Mouse (Mus musculus): ENCODE data around the gene Rhbdl3. TPM values are rescaled to one million over a fixed set of nuclear protein-coding genes. Genes with fewer than 3 reads are reported as not detected.

Gene Rhbdl3
- polyA plus RNA-seq (2012; rRNA removed) = 12.3 and 14.3 TPM in 2 replicates

DNA sequence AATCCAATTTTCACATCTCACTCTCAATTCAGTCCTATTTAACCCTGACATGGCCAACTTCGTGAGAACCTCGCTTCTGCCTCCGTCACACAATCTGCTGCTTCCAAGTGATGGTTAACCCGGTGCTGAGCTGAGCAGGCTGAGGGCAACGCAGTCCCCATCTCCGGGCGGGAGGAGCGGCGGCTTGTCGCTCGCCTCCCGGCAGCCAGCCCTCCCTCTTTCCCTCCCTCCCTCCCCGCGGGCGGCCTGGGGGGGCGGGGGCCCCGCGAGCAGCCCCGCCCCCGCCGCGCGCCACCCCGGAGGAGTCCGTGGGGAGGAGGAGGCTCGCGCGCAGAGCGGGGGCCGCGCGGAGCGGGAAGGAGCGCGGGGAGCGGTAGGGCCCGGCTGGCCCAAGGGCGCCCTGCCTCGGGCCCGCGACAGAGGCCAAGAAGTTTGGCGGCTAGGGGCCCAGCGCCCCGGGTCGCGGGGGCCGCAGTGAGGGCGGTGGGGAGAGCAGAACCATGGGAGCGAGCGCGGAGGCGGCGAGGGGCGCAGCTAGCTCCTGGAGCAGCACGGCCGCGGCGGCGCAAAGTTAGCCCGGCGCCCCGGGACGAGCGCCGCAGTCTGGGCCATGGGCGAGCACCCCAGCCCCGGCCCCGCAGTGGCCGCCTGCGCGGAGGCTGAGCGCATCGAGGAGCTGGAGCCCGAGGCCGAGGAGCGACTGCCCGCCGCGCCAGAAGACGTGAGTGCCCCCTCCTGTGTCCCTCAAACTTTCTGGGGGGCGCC lies at the start of gene Rhbdl3:
Gene Rhbdl3 (plus strand): TSS at position 362 of the 765 bp plus-strand sequence.
- DNase-seq (ENCODE audit: extremely low spot score in 1 of 2, low spot score in 1 of 2) = peak in 1 of 2 experiments; percentile 56

DNA sequence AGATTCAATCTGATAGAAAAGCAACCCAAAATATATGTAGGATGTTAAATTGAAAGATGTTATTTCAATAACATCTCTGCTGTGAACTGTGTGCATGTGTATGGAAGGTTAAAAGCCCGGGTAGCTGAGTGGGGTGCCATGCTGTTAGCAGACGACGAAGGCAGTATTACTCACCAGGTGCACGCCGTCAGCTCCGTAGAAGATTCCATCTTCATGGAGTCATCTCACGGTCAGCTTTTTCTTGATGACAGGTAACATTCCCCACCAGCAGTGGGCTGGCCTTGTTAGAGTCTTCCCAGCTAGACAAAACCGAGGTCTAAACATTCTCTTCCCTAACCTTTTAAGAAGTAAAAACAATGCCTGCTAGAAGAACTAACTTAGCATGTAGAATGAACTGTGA lies 36.6 kb upstream of the Rhbdl3 start:
- no peak for DNase-seq (ENCODE audit: extremely low spot score in 1 of 2, low spot score in 1 of 2)

DNA sequence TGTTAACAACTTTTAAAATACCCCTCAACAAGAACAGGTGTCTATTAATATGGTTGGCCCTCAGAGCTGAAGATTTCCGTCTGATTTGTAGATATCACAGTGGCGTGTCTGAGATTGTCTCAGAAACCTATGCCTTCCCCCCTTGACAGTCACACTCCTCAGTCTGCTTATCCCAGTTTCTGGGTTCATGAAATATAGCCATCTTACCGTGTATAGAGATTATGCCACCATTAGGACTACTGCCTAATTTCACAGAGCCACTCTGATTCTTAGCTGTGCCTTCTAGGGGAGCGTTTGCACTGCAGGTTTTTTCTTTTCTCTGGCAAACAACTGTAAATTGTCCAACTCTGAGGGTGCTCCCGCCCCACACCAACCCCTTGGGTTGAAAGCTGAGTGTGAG lies 29.6 kb upstream of the Rhbdl3 start:
- DNase-seq (ENCODE audit: extremely low spot score in 1 of 2, low spot score in 1 of 2) = no peak

DNA sequence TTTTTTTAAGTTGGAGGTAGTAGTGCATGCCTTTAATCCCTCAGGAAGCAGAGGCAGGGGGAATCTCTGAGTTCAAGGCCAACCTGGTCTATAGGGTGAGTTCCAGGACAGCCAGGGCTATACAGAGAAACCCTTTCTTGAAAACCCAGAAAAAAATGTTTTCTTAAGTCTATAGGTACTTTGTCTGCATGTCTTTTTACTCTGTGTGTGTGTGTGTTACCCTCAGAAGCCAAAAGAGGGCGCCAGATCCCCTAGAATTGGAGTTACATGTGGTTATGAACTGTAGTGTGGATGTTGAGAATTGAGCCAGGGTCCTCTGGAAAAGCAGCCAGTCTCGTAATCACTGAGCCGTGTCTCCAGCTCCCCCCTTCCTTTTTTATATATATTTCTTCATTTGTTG lies 25.7 kb upstream of the Rhbdl3 start:
- DNase-seq (ENCODE audit: extremely low spot score in 1 of 2, low spot score in 1 of 2) = no peak

DNA sequence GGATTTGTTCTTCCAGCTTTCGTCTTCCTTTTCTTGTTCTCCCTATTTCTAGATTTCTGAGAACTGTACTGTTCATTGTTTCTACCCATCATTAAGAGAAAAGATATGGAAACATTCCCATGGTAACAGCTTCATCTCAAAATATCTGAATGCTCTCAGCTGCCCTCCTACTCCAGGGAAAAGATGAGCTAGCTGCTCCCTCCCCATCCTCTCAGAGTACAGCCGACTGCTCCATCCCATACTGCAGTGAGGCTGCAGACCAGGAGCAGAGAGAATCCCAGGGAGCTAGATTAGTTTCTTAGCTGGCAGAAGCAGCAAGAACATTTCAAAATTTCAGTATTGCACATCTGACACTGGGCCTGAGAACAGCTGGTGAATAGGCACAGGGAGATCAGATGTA lies 22.7 kb upstream of the Rhbdl3 start:
- peak in 1 of 2 experiments; percentile 64 for DNase-seq (ENCODE audit: extremely low spot score in 1 of 2, low spot score in 1 of 2)

DNA sequence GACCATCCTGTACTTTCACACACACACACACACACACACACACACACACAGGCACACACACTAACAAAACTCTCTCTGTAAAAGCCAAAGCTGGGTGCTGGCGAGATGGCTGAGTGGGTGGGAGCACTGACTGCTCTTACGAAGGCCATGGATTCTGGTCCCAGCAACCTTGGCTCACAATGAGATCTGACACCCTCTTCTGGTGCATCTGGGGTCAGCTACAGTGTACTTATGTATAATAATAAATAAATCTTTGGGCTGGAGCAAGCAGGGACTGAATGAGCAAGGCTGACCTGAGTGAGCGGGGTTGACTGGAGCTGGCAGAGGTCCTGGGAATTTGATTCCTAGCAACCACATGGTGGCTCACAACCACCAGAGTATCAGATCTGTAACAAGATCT lies 16.9 kb upstream of the Rhbdl3 start:
- no peak for DNase-seq (ENCODE audit: extremely low spot score in 1 of 2, low spot score in 1 of 2)

DNA sequence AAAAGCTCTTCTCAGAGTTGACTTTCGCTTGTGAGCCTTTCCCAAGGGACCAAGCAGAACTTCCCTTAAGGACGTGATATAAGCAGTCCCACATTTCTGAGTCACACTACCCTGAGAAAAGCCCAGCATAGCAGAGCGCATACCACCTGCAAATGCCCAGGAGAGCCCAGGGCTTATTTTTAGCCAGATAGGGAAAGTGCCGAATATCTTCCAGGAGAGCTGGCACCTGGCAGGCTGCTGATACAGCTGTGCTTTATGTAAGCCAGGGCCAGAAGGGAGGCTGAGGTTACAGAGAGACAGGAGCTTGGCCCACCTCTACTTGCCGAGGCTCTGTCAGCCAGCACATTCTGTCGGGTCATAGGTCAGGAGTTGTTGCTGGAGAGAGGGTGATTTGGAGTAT lies 16.1 kb upstream of the Rhbdl3 start:
- no peak for DNase-seq (ENCODE audit: extremely low spot score in 1 of 2, low spot score in 1 of 2)

DNA sequence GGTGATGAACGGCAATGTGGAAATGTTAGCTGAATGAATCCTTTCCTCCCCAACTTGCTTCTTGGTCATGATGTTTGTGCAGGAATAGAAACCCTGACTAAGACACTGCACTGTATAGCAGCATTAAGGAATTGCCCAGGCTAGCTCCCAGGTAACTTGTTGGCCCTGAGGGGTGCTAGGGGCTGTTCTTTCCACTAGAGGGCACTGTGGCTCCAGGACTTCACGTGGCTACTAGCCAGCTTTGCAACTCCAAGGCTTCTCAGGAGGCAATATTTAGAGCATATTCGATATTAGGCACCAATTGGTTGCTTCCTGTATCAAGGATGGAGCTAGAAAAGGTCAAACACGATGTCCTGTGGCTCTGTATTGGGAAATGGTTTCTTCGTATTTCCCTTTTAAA lies 13.6 kb upstream of the Rhbdl3 start:
- DNase-seq (ENCODE audit: extremely low spot score in 1 of 2, low spot score in 1 of 2) = peak in 1 of 2 experiments; percentile 90

DNA sequence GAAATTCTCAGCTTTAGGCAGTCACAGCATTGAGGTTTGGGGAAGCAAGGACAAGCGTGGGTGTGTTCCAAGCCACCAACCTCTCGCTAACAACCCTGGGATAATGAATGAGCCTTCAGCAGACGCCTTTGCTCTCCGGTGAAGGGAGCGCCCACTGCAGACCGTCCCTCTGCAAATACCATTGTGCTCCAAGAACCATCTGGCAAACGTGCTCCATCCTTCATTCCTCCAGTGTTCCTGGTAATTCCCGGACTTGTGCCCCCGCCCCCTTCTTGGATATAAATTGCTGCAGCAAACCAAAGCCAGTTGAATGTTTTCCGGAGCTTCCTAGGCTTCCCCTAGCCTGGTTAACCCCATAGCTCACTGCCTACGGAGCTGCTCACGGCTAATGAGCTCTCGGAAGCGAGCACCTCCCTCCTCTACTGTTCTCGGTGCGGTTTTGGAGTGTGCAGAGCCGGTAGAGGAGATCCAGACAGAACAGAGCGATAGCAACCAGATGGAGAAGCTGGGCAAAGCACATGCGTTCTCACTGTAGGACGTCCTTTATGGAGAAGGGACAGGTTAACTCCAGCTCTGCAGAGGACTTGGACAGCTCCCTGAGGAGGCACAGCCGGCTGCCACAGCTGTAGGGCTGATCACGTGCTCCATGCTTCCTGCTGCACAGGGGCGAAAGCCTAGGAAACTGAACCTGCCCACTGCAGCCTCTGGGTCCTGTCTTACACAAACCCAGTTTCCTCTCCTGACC lies 10.8 kb upstream of the Rhbdl3 start:
- peak in 1 of 2 experiments; percentile 73 for DNase-seq (ENCODE audit: extremely low spot score in 1 of 2, low spot score in 1 of 2)

DNA sequence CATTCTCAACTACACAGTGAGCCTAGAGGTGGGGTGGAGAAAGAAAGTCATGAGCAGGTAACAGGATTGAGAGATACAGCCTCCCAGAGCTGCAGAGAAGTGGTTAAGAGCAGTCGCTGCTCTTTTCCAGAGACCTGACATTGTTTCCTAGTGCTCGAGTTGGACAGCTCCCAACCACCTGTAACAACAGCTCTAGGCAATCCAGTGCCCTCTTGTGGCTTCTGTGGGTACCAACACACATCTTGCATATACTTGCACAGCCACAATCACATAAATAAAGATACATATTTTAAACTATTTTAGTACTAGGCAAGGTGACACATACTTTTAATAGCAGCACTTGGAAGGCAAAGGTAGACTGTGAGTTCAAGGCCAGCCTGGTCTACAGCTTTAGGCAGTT lies 9.7 kb upstream of the Rhbdl3 start:
- no peak for DNase-seq (ENCODE audit: extremely low spot score in 1 of 2, low spot score in 1 of 2)

DNA sequence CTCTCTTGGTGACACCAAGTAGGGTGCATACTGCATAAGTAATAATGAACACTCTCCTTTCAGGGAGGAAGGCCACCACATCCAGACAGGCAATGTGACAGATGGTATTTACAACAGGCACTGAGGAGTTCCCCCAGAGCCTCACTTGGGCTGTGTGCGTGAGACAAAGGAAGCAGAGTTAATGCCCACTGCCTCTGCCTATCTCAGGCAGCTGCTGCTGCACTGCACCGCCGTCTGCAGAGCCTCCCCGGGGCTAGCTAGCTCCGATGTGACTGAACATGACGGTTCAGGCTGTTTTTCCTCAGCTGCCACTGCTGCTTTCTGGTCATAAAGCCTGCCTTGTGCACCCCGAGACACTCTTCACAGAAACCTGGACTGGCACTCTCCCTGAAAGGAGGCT lies 8.2 kb upstream of the Rhbdl3 start:
- DNase-seq (ENCODE audit: extremely low spot score in 1 of 2, low spot score in 1 of 2) = no peak

DNA sequence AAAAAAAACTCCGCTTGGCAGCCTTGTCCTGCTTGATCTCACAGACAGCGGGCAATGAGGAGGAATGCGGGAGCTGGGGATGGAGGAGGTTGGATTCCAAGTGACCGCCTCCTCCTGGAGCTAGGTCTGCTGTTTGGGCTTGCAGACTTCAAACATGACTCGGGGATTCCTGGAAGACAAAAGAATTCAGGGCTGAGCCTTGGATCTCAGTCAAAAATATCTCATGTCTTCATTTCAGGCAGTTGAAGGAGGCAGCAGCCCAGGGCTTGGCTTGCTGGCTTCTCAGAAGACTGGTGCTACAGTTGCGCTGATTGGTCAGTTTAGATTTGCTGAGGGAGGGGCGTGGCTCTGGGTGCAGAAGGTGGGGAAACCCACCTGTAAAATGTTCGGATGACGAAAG lies 5.6 kb upstream of the Rhbdl3 start:
- DNase-seq (ENCODE audit: extremely low spot score in 1 of 2, low spot score in 1 of 2) = no peak

DNA sequence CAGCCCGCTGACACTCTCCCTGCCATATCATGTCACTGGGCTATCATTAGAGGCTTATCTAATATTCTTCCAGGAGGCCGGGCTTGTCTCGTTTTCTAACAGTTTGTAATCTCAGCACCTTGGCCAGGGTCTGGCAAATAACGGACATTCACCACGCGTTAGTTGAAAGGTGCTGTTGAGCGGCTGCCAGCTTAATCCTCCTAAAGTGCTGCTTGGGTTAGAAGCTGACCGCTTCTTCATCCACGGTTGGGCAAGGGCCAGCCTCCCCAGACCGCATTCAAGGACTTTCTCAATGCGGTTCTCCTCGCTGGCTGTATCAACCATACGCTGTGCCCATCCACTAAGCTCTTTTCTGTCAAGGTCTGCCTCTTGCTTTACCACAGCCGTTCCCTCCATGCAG lies 4.9 kb upstream of the Rhbdl3 start:
- no peak for DNase-seq (ENCODE audit: extremely low spot score in 1 of 2, low spot score in 1 of 2)

DNA sequence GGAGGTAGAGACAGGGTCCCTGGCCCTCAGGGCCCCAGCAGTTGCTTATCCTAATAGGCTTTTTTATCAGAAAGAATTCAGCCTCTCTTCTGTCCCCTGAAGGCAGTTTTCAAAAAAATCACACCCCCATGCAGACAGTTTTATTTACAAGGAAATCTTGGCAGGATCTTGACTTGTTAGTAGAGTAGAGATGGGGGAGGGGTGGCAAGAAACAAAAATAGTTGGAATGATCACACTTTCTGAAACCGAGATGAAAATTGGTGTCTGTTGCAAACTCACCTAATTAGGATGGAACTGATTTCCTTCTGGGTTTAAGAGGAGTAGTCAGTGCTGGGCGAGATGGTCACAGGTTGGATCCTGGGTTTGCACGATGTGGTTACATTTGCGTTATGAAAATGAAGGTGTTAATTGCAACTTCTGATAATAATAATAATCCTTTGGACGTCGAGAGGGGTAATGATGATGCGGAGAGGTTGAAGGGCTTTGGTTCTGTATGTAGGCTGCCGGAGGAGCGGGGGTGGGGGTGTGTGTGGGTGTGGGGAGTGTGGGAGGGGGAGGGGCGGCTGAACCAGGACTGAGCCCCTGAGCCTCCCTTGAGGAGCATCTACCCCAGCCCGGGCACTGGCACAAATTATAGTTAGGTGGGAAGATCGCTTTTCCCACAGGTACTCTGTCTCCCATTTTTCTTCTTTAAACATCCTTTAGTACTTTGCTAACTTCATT lies 1.0 kb upstream of the Rhbdl3 start:
- DNase-seq (ENCODE audit: extremely low spot score in 1 of 2, low spot score in 1 of 2) = peak in 1 of 2 experiments; percentile 65

DNA sequence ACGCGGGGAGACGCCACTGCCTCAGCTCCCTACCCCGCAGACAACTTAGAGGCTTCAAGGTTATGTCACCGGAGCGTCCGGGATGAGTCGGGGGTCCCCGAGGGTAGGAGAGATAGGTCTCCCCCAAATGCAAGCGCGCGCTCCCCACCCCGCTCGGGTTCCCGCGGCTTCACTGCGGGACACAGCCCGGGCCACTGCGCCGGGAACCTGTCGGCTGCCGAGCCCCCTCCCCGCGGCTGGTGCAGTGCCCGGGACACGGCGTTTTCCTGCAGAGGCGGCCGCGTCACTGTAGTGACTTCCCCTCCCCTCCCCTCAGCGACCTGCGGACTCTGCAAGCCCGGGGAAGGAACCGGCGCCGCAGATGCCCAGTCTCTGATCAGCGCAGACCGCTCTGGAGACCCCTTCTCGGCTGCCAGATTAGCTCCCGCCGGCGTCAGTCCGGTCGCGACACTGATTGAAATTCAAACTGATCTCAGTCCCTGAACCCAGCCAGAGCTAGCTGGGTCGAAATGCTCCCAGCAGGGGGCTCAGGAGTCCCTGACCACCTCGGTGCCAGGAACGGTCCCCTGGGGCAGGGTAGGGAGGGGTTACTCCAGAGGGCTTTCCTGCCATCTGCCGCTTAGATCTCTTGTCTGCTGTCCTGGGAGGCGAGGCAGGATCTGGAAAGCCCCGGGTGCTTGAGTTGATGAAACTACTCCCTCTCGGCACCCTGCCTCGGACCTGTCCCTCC lies 769 bp downstream of the Rhbdl3 start:
- no peak for DNase-seq (ENCODE audit: extremely low spot score in 1 of 2, low spot score in 1 of 2)

DNA sequence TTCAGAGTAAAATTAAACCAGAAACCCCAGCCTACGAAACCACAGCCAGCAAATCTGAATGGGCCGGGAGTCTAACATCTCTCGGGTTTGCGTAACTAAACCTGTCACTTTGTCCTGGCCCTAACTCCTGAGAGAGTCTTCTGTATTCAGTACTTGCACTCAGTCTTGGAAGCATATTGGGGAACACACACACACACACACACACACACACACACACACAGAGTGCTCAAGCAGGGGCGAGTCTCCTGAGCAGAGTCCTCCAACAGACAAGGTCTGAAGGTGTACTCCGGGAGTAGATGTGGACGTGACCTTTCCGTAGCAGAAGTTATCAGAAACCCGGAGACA lies 1.3 kb downstream of the Rhbdl3 start:
- DNase-seq (ENCODE audit: extremely low spot score in 1 of 2, low spot score in 1 of 2) = no peak

DNA sequence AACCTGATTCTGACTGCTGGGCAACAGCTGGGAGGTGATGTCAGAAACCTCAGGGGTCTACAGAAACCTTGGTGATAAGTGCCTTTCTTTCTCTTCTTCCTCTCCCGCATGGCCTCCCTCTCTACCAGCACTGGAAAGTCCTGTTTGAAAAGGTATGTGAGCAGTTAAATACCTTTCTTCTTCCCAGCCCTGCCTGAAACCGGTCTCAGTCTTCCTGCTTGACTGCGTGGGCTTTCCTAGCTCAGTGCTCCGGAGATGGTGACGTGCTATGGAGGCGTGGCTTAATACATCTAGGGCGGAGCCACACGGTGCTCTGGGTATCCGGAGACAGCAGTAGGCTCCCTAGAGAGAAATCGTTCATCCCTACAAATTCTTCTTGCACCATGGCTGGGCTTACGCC lies 1.8 kb downstream of the Rhbdl3 start:
- peak; percentile 67 to 87 for DNase-seq (ENCODE audit: extremely low spot score in 1 of 2, low spot score in 1 of 2)

DNA sequence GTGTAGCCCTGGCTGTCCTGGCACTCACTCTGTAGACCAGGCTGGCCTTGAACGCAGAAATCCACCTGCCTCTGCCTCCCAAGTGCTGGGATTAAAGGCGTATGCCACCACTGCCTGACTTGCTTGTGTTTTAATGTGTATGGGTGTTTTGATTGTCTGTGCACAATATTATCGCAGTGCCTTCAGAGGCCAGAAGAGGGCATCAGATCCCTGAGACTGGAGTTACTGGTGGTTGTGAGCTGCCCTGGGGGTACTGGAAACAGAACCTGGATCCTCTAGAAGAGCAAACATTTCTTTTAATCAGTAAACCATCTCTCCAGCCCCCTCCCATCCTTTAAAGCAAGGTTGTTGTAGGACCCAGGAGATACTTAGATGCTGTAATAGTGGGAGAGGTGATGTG lies 3.0 kb downstream of the Rhbdl3 start:
- DNase-seq (ENCODE audit: extremely low spot score in 1 of 2, low spot score in 1 of 2) = no peak

DNA sequence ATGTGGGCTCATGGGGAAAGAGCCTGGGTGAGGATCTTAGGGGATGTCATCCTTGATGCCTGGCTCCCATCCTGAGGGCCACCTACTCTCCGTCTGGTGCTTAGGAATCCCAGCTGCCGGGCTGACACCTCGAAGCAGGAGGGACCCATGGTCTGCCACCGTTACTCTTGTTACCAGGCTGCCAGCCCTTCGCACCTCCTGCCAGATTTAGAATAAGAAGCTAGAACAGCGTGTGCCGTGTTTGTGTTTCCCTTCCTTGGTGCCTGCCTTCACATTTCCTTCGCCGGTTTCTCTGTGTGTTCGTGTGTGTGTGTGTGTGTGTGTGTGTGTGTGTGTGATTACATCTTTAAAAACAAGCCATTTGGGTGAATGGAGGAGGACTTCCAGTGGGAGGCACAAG lies 4.1 kb downstream of the Rhbdl3 start:
- peak; percentile 79 to 83 for DNase-seq (ENCODE audit: extremely low spot score in 1 of 2, low spot score in 1 of 2)

DNA sequence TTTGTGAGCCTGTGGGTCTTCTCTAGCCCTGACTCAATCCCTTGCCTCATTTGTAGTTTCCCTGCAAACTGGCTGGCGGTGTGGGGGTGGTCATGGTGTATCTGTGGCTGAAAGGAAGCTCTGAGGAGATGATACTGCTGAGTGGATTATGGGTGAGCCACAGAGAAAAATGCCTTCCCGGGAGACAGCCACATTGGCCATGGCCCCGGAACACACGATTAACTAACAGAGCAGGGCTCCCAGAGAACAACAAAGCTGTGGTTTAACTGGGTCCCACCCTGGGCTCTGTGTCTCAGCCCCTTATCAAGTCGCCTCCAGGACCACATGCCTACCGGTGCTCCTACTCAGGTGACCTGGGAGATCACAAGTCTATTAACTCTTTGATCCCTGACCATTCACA lies 7.8 kb downstream of the Rhbdl3 start:
- DNase-seq (ENCODE audit: extremely low spot score in 1 of 2, low spot score in 1 of 2) = no peak

DNA sequence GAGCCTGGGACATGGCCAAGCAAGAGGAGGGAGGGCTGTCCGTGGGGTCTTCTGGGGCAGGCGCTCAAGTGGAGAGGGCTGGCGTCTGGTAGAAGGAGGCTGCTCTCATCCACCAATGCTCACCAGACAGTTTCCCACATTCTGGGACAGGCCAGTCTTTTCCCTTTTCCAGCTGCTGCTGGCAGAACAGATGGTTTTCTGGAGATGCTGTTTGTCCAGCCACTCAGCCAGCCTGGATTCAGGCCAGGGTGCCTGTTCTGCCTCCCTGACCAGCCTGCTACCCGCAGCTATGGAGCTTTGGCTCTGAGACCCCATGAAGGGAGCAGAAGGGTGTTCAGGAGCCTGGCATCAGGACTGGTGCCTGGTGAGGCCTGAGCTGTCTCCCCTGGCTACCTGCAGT lies 10.6 kb downstream of the Rhbdl3 start:
- DNase-seq (ENCODE audit: extremely low spot score in 1 of 2, low spot score in 1 of 2) = no peak

Measured in frontal cortex, adult 2 months (tissue).